Mouse (Mus musculus) cortical plate, adult 2 months (tissue): Measurements from ENCODE around the gene Cfap69.

Source experiments
- CTCF ChIP-seq: fragments of 200-500 bp; IDR thresholded peaks from 2 replicates; pipeline ENCODE4 v1.5.1; 2011; ENCODE audit warnings: mild to moderate bottlenecking, control low read depth, low read length; ENCODE audit not compliant: insufficient read depth; ENCODE audit errors: extremely low read depth
- POLR2A ChIP-seq: fragments of 200-500 bp; IDR thresholded peaks from 2 replicates; pipeline ENCODE4 v1.6.1; 2011; ENCODE audit warnings: mild to moderate bottlenecking, low read length, control low read depth; ENCODE audit not compliant: insufficient read depth; ENCODE audit errors: extremely low read depth

- TF ChIP-seq CTCF = no peak
- TF ChIP-seq POLR2A = no peak
These were observed 41.0 kb upstream of the Cfap69 start for GRCm38 (mm10) chr5:5705019-5705418.
